In genomic region chr6:87789791-87790190, GRCm38 (mm10) we compare ENCODE assay signal across 10 mouse cellular contexts. TPM values are rescaled to one million over a fixed set of nuclear protein-coding genes. Genes with fewer than 3 reads are reported as not detected.
DNase-seq lines count a peak whose midpoint lies in the region; ATAC-seq and TF ChIP-seq lines count a peak whose summit lies in the region.
"Had no signal": no experiment of that assay in that cellular context is flagged by ENCODE, and none has a peak within 500 bp of the region (broad histone marks: within the 10 kb centered on the region; RNA-seq: fewer than 3 reads in every experiment).

No protein-coding gene starts in this region.

- no peaks in the 10 kb centered on the region for H3K27me3 ChIP-seq in kidney, embryonic 15.5 days
- H3K27me3 ChIP-seq in MEL (ENCODE audit: control insufficient read depth in 1 of 2, insufficient read depth in 2 of 2, low read length in 2 of 2), result no peaks in the 10 kb centered on the region
- H3K27me3 ChIP-seq in liver, embryonic 13.5 days, result no peaks in the 10 kb centered on the region

- peak overlapping the region; percentile 45 for H3K27ac ChIP-seq in kidney, embryonic 15.5 days
- peak overlapping the region; percentile 41 for H3K27ac ChIP-seq in MEL (ENCODE audit: control insufficient read depth, low read depth, low read length)
- H3K27ac ChIP-seq in liver, embryonic 13.5 days, result peak overlapping the region; percentile 99

- TF ChIP-seq POLR2A in MEL (IDR thresholded peaks at IDR 0.05; ENCODE audit: control insufficient read depth in 1 of 2, insufficient read depth in 1 of 2, low read depth in 1 of 2, low read length in 2 of 2, poor library complexity in 1 of 2), result no peak

- peaks cover 21% of the 10 kb centered on the region for H3K36me3 ChIP-seq in kidney, embryonic 15.5 days
- H3K36me3 ChIP-seq in MEL (ENCODE audit: control insufficient read depth in 1 of 2, insufficient read depth in 2 of 2, low read length in 2 of 2), result peaks cover 0 to 25% of the 10 kb centered on the region in 2 experiments; a peak in 2 of 4 replicates
- H3K36me3 ChIP-seq in liver, embryonic 13.5 days, result peaks cover 61% of the 10 kb centered on the region

- no peak for TF ChIP-seq EP300 in MEL (IDR thresholded peaks at IDR 0.05; ENCODE audit: low read depth in 1 of 2, low read length in 2 of 2)

- ATAC-seq in kidney, embryonic 15.5 days (replicated peaks; ENCODE audit: low FRiP score), result 0 out of 2 replicates have a peak, but pooled peaks have one; percentile 3
- no peak for ATAC-seq in liver, embryonic 13.5 days (ENCODE audit: low read depth)
- no peak for ATAC-seq in inflammation-experienced regulatory T-cells, adult 6 months
- no peak for ATAC-seq in CD4-positive, CD25-positive, alpha-beta regulatory T cell, adult 4 months
- ATAC-seq: activated CD4-positive, CD25-positive, alpha-beta regulatory T cell, adult 4 months had no signal

- H3K4me3 ChIP-seq in kidney, embryonic 15.5 days (replicated peaks), result no peak overlapping the region
- no peak overlapping the region for H3K4me3 ChIP-seq in MEL (ENCODE audit: control insufficient read depth in 1 of 2, insufficient read depth in 1 of 2, low read depth in 2 of 2, low read length in 2 of 2)
- H3K4me3 ChIP-seq in liver, embryonic 13.5 days (replicated peaks), result no peak overlapping the region

- peaks cover 21% of the 10 kb centered on the region for H3K4me1 ChIP-seq in kidney, embryonic 15.5 days
- peaks cover 28 to 40% of the 10 kb centered on the region in 2 experiments for H3K4me1 ChIP-seq in MEL (ENCODE audit: control insufficient read depth in 1 of 2, insufficient read depth in 2 of 2, low read length in 2 of 2)
- H3K4me1 ChIP-seq in liver, embryonic 13.5 days (replicated peaks), result peaks cover 74% of the 10 kb centered on the region

- WGBS in kidney, embryonic 15.5 days, result 67% methylated on average over 6 of the region's 6 CpGs
- 77% methylated on average over 6 of the region's 6 CpGs for WGBS in liver, embryonic 13.5 days (ENCODE audit: insufficient replicate concordance)

- 0 out of 2 replicates have a peak overlapping the region, but pooled peaks have one; percentile 23 for H3K9ac ChIP-seq in kidney, embryonic 15.5 days
- H3K9ac ChIP-seq in MEL (ENCODE audit: control insufficient read depth, low read depth, low read length, poor library complexity, severe bottlenecking), result no peak overlapping the region
- H3K9ac ChIP-seq in liver, embryonic 13.5 days, result peak overlapping the region; percentile 76

- no peaks in the 10 kb centered on the region for H3K9me3 ChIP-seq in kidney, embryonic 15.5 days (replicated peaks)
- no peaks in the 10 kb centered on the region for H3K9me3 ChIP-seq in MEL (replicated peaks; ENCODE audit: insufficient read depth, low read length)
- H3K9me3 ChIP-seq in liver, embryonic 13.5 days (replicated peaks), result no peaks in the 10 kb centered on the region

- no peak overlapping the region for H3K4me2 ChIP-seq in kidney, embryonic 15.5 days
- H3K4me2 ChIP-seq in liver, embryonic 13.5 days, result no peak overlapping the region

- no peaks in the 10 kb centered on the region for H3K79me2 ChIP-seq in MEL (ENCODE audit: control insufficient read depth, insufficient read depth, low read length, poor library complexity)

- no peak for TF ChIP-seq CTCF in MEL (IDR thresholded peaks at IDR 0.05 in 2 of 3, conservative IDR thresholded peaks at IDR 0.05 in 1 of 3; ENCODE audit: control insufficient read depth in 1 of 3, insufficient read depth in 1 of 3, low read depth in 2 of 3, low read length in 3 of 3, poor library complexity in 1 of 3, severe bottlenecking in 1 of 3)

- TF ChIP-seq RAD21 in MEL (IDR thresholded peaks at IDR 0.05; ENCODE audit: low read depth, low read length), result no peak

- peak; percentile 5 for DNase-seq in cerebellum, adult 9-10 months
- no peak for DNase-seq in cerebellum, postnatal 25 days
- DNase-seq in kidney, postnatal 4 days, result no peak
- DNase-seq in MEL (ENCODE audit: low read depth, low spot score), result no peak
- DNase-seq in liver, embryonic 13.5 days, result no peak

TF ChIP-seq in MEL, 35 proteins besides CTCF, POLR2A, EP300 and RAD21:
- no peak for TF ChIP-seq POLR2AphosphoS2 (IDR thresholded peaks at IDR 0.05; ENCODE audit: low read length)
- no peak for TF ChIP-seq MAZ (IDR thresholded peaks at IDR 0.05; ENCODE audit: low read depth, low read length)
- TF ChIP-seq TAL1 (IDR thresholded peaks at IDR 0.05; ENCODE audit: low read length), result no peak
- no peak for TF ChIP-seq NELFE (IDR thresholded peaks at IDR 0.05; ENCODE audit: low read depth, low read length)
- no peak for TF ChIP-seq GABPA (IDR thresholded peaks at IDR 0.05; ENCODE audit: low read depth, low read length)
- TF ChIP-seq KAT2A (conservative IDR thresholded peaks at IDR 0.05; ENCODE audit: low read depth, low read length), result no peak
- no peak for TF ChIP-seq MEF2A (IDR thresholded peaks at IDR 0.05; ENCODE audit: extremely low read depth, insufficient replicate concordance, low read depth, low read length, poor library complexity, severe bottlenecking)
- TF ChIP-seq HCFC1 (IDR thresholded peaks at IDR 0.05; ENCODE audit: low read depth, low read length), result no peak
- TF ChIP-seq MAFK (IDR thresholded peaks at IDR 0.05; ENCODE audit: borderline replicate concordance, low read depth, low read length), result no peak
- TF ChIP-seq ELF1 (IDR thresholded peaks at IDR 0.05; ENCODE audit: low read depth, low read length), result no peak
- TF ChIP-seq BHLHE40 (IDR thresholded peaks at IDR 0.05; ENCODE audit: borderline replicate concordance, low read depth, low read length), result no peak
- no peak for TF ChIP-seq JUND (IDR thresholded peaks at IDR 0.05; ENCODE audit: low read depth, low read length)
- no peak for TF ChIP-seq ZNF384 (IDR thresholded peaks at IDR 0.05; ENCODE audit: low read depth, low read length)
- no peak for TF ChIP-seq GATA1 (IDR thresholded peaks at IDR 0.05; ENCODE audit: low read depth, low read length)
- no peak for TF ChIP-seq TBP (IDR thresholded peaks at IDR 0.05; ENCODE audit: low read depth, low read length)
- no peak for TF ChIP-seq TCF12 (IDR thresholded peaks at IDR 0.05; ENCODE audit: low read depth, low read length)

RNA-seq across cellular contexts. Expression of gene Gp9, which starts 11.9 kb away (rescaled TPM):
- polyA plus RNA-seq in kidney, embryonic 15.5 days (2015; fragmentation: Nextera tagmentation; extraction: Ambion mirVana), result 1.9 and 2.0 TPM in 2 replicates
- total RNA-seq in MEL (2012; rRNA removed), result 2.4 and 3.9 TPM in 2 replicates
- 10 to 100 TPM in 1 of 2 experiments, not detected in 1; 11.1 TPM for polyA plus RNA-seq in MEL (2012; ENCODE audit: insufficient read depth in 1 of 2, insufficient read length in 2 of 2, low read depth in 1 of 2, low replicate concordance in 2 of 2, missing spikeins in 1 of 2)
- 32.7 and 35.6 TPM in 2 replicates for polyA plus RNA-seq in liver, embryonic 13.5 days (2015; fragmentation: Nextera tagmentation; extraction: Ambion mirVana)
- polyA plus RNA-seq in inflammation-experienced regulatory T-cells, adult 6 months (2017; shearing (Covaris generic)), result under 1 TPM in 1 of 3 experiments, not detected in 2; 0.41 TPM
- not detected for polyA plus RNA-seq in CD4-positive, CD25-positive, alpha-beta regulatory T cell, adult 4 months (2017; shearing (Covaris generic))
- total RNA-seq: ES-E14 had no signal
- polyA plus RNA-seq: activated CD4-positive, CD25-positive, alpha-beta regulatory T cell, adult 4 months had no signal

RNA-seq across cellular contexts. Expression of gene Rab43, which starts 22.2 kb away (rescaled TPM):
- polyA plus RNA-seq in kidney, embryonic 15.5 days (2015; fragmentation: Nextera tagmentation; extraction: Ambion mirVana), result 12.6 and 12.7 TPM in 2 replicates
- total RNA-seq in MEL (2012; rRNA removed), result 3.1 and 4.0 TPM in 2 replicates
- 10 to 100 TPM in 1 of 2 experiments, not detected in 1; 13.2 TPM for polyA plus RNA-seq in MEL (2012; ENCODE audit: insufficient read depth in 1 of 2, insufficient read length in 2 of 2, low read depth in 1 of 2, low replicate concordance in 2 of 2, missing spikeins in 1 of 2)
- 20.6 and 24.1 TPM in 2 replicates for polyA plus RNA-seq in liver, embryonic 13.5 days (2015; fragmentation: Nextera tagmentation; extraction: Ambion mirVana)
- polyA plus RNA-seq in inflammation-experienced regulatory T-cells, adult 6 months (2017; shearing (Covaris generic)), result 10 to 100 TPM; 11.1 to 18.7 (median 15.7) TPM
- 10 to 100 TPM; 10.1 to 12.7 TPM for polyA plus RNA-seq in CD4-positive, CD25-positive, alpha-beta regulatory T cell, adult 4 months (2017; shearing (Covaris generic))

RNA-seq across cellular contexts. Expression of gene Gm45140, which starts 45.8 kb away (rescaled TPM):
- 2.3 and 3.9 TPM in 2 replicates for polyA plus RNA-seq in kidney, embryonic 15.5 days (2015; fragmentation: Nextera tagmentation; extraction: Ambion mirVana)
- 9.6 and 9.9 TPM in 2 replicates for total RNA-seq in MEL (2012; rRNA removed)
- 10 to 100 TPM in 1 of 2 experiments, not detected in 1; 26.2 TPM for polyA plus RNA-seq in MEL (2012; ENCODE audit: insufficient read depth in 1 of 2, insufficient read length in 2 of 2, low read depth in 1 of 2, low replicate concordance in 2 of 2, missing spikeins in 1 of 2)
- polyA plus RNA-seq in liver, embryonic 13.5 days (2015; fragmentation: Nextera tagmentation; extraction: Ambion mirVana), result 3.5 and 5.8 TPM in 2 replicates
- 1 to 10 TPM; 3.6 to 6.6 (median 4.6) TPM for polyA plus RNA-seq in inflammation-experienced regulatory T-cells, adult 6 months (2017; shearing (Covaris generic))
- polyA plus RNA-seq in CD4-positive, CD25-positive, alpha-beta regulatory T cell, adult 4 months (2017; shearing (Covaris generic)), result 1 to 10 TPM; 3.7 to 5.3 TPM

RNA-seq across cellular contexts. Expression of gene Isy1, which starts 48.8 kb away (rescaled TPM):
- polyA plus RNA-seq in kidney, embryonic 15.5 days (2015; fragmentation: Nextera tagmentation; extraction: Ambion mirVana), result 57.3 and 62.9 TPM in 2 replicates
- 60.5 and 64.5 TPM in 2 replicates for total RNA-seq in MEL (2012; rRNA removed)
- 100 to 1,000 TPM in 1 of 2 experiments, not detected in 1; 115 TPM for polyA plus RNA-seq in MEL (2012; ENCODE audit: insufficient read depth in 1 of 2, insufficient read length in 2 of 2, low read depth in 1 of 2, low replicate concordance in 2 of 2, missing spikeins in 1 of 2)
- 51.5 and 63.6 TPM in 2 replicates for polyA plus RNA-seq in liver, embryonic 13.5 days (2015; fragmentation: Nextera tagmentation; extraction: Ambion mirVana)
- 100 to 1,000 TPM in 1 of 3 experiments, 10 to 100 TPM in 2; 84.1 to 102 (median 98.9) TPM for polyA plus RNA-seq in inflammation-experienced regulatory T-cells, adult 6 months (2017; shearing (Covaris generic))
- polyA plus RNA-seq in CD4-positive, CD25-positive, alpha-beta regulatory T cell, adult 4 months (2017; shearing (Covaris generic)), result 10 to 100 TPM; 86.8 to 89.1 TPM

RNA-seq across cellular contexts. Expression of gene Efcc1, which starts 59.1 kb away (rescaled TPM):
- polyA plus RNA-seq in kidney, embryonic 15.5 days (2015; fragmentation: Nextera tagmentation; extraction: Ambion mirVana), result 1.4 and 1.5 TPM in 2 replicates
- total RNA-seq in MEL (2012; rRNA removed), result 0.27 TPM in 1 of 2 replicates, not detected in the other
- polyA plus RNA-seq in MEL (2012; ENCODE audit: insufficient read depth in 1 of 2, insufficient read length in 2 of 2, low read depth in 1 of 2, low replicate concordance in 2 of 2, missing spikeins in 1 of 2), result 1 to 10 TPM in 1 of 2 experiments, not detected in 1; 1.2 TPM
- 0.16 and 0.35 TPM in 2 replicates for polyA plus RNA-seq in liver, embryonic 13.5 days (2015; fragmentation: Nextera tagmentation; extraction: Ambion mirVana)
- under 1 TPM in 2 of 3 experiments, not detected in 1; 0.30 to 0.87 TPM for polyA plus RNA-seq in inflammation-experienced regulatory T-cells, adult 6 months (2017; shearing (Covaris generic))
- polyA plus RNA-seq in CD4-positive, CD25-positive, alpha-beta regulatory T cell, adult 4 months (2017; shearing (Covaris generic)), result under 1 TPM in 1 of 2 experiments, not detected in 1; 0.58 TPM
- total RNA-seq: ES-E14 had no signal

Comparison
In these comparisons a context has a peak if more than half of its experiments do, and no peak if none do; other contexts are left out.
1. H3K27ac ChIP-seq: peak in every context shown above with its lines; median percentile 99 in liver, embryonic 13.5 days; 45 in kidney, embryonic 15.5 days; 41 in MEL.